Comparison of ENCODE assay signal across 8 mouse cellular contexts in genomic region chrX:48342731-48343130, GRCm38 (mm10). TPM values are rescaled to one million over a fixed set of nuclear protein-coding genes. Genes with fewer than 3 reads are reported as not detected.
DNase-seq lines count a peak whose midpoint lies in the region; ATAC-seq and TF ChIP-seq lines count a peak whose summit lies in the region.

No protein-coding gene starts in this region.

- no peak for TF ChIP-seq EP300 in MEL (IDR thresholded peaks at IDR 0.05; ENCODE audit: low read depth in 1 of 2, low read length in 2 of 2)

- ATAC-seq in erythroblast, adult 5-6 weeks (replicated peaks; ENCODE audit: low FRiP score, poor library complexity, severe bottlenecking) = no peak
- ATAC-seq in midbrain, postnatal 0 days (ENCODE audit: low FRiP score) = no peak
- no peak for ATAC-seq in activated CD4-positive, CD25-positive, alpha-beta regulatory T cell, adult 4 months

- peak; percentile 13 for DNase-seq in MEL (ENCODE audit: low read depth, low spot score)
- DNase-seq in heart, adult 8-10 months (ENCODE audit: low spot score) = peak; percentile 1
- peak; percentile 9 for DNase-seq in kidney, postnatal 10 days
- no peak for DNase-seq in midbrain, postnatal 0 days (ENCODE audit: low spot score)
- DNase-seq in adipocyte (ENCODE audit: low spot score) = no peak

- H3K9me3 ChIP-seq in erythroblast, embryonic 14.5 days (ENCODE audit: control insufficient read depth, low read length) = peaks cover 9% of the 10 kb centered on the region; the same call in 1 of the 2 replicates
- no peaks in the 10 kb centered on the region for H3K9me3 ChIP-seq in MEL (replicated peaks; ENCODE audit: insufficient read depth, low read length)
- no peaks in the 10 kb centered on the region for H3K9me3 ChIP-seq in midbrain, postnatal 0 days (ENCODE audit: low read length)

- TF ChIP-seq CTCF in MEL (IDR thresholded peaks at IDR 0.05 in 2 of 3, conservative IDR thresholded peaks at IDR 0.05 in 1 of 3; ENCODE audit: control insufficient read depth in 1 of 3, insufficient read depth in 1 of 3, low read depth in 2 of 3, low read length in 3 of 3, poor library complexity in 1 of 3, severe bottlenecking in 1 of 3) = no peak
- no peak for TF ChIP-seq CTCF in midbrain, postnatal 0 days (IDR thresholded peaks at IDR 0.05)

- WGBS in midbrain, postnatal 0 days = 15% methylated on average over 15 of the region's 16 CpGs

- peaks cover 83% of the 10 kb centered on the region for H3K27me3 ChIP-seq in erythroblast, embryonic 14.5 days (ENCODE audit: control insufficient read depth)
- no peaks in the 10 kb centered on the region for H3K27me3 ChIP-seq in MEL (ENCODE audit: control insufficient read depth in 1 of 2, insufficient read depth in 2 of 2, low read length in 2 of 2)
- H3K27me3 ChIP-seq in midbrain, postnatal 0 days (ENCODE audit: insufficient read depth, low read length) = no peaks in the 10 kb centered on the region

- peaks cover 3% of the 10 kb centered on the region for H3K79me2 ChIP-seq in MEL (ENCODE audit: control insufficient read depth, insufficient read depth, low read length, poor library complexity)

- no peak for TF ChIP-seq RAD21 in MEL (IDR thresholded peaks at IDR 0.05; ENCODE audit: low read depth, low read length)

- peak overlapping the region; percentile 76 for H3K9ac ChIP-seq in MEL (ENCODE audit: control insufficient read depth, low read depth, low read length, poor library complexity, severe bottlenecking)
- no peak overlapping the region for H3K9ac ChIP-seq in midbrain, postnatal 0 days (replicated peaks; ENCODE audit: low read length, poor library complexity, severe bottlenecking)

- H3K27ac ChIP-seq in MEL (ENCODE audit: control insufficient read depth, low read depth, low read length) = no peak overlapping the region
- H3K27ac ChIP-seq in midbrain, postnatal 0 days (ENCODE audit: low read depth, low read length) = no peak overlapping the region

- no peak for TF ChIP-seq POLR2A in MEL (IDR thresholded peaks at IDR 0.05; ENCODE audit: control insufficient read depth in 1 of 2, insufficient read depth in 1 of 2, low read depth in 1 of 2, low read length in 2 of 2, poor library complexity in 1 of 2)

- peaks cover 43% of the 10 kb centered on the region for H3K4me1 ChIP-seq in erythroblast, embryonic 14.5 days (ENCODE audit: control insufficient read depth)
- peaks cover 0 to 5% of the 10 kb centered on the region in 2 experiments; a peak in 2 of 4 replicates for H3K4me1 ChIP-seq in MEL (ENCODE audit: control insufficient read depth in 1 of 2, insufficient read depth in 2 of 2, low read length in 2 of 2)
- no peaks in the 10 kb centered on the region for H3K4me1 ChIP-seq in midbrain, postnatal 0 days (ENCODE audit: insufficient read depth, low read length)

- H3K4me2 ChIP-seq in midbrain, postnatal 0 days (ENCODE audit: low read depth, low read length, poor library complexity, severe bottlenecking) = peak overlapping the region; percentile 76

- H3K36me3 ChIP-seq in erythroblast, embryonic 14.5 days (ENCODE audit: control insufficient read depth) = no peaks in the 10 kb centered on the region
- no peaks in the 10 kb centered on the region; a peak in 1 of 4 replicates for H3K36me3 ChIP-seq in MEL (ENCODE audit: control insufficient read depth in 1 of 2, insufficient read depth in 2 of 2, low read length in 2 of 2)
- H3K36me3 ChIP-seq in midbrain, postnatal 0 days (ENCODE audit: insufficient read depth, low read length) = no peaks in the 10 kb centered on the region

- peak overlapping the region; percentile 86 for H3K4me3 ChIP-seq in erythroblast, embryonic 14.5 days (replicated peaks)
- peak overlapping the region; percentile 80 to 87 for H3K4me3 ChIP-seq in MEL (ENCODE audit: control insufficient read depth in 1 of 2, insufficient read depth in 1 of 2, low read depth in 2 of 2, low read length in 2 of 2)
- H3K4me3 ChIP-seq in midbrain, postnatal 0 days (ENCODE audit: low read depth, low read length) = peak overlapping the region; percentile 59; the same call in 1 of the 2 replicates

TF ChIP-seq in MEL, 35 proteins besides CTCF, POLR2A, EP300 and RAD21:
- no peak for TF ChIP-seq ZNF384 (IDR thresholded peaks at IDR 0.05; ENCODE audit: low read depth, low read length)
- no peak for TF ChIP-seq USF2 (IDR thresholded peaks at IDR 0.05; ENCODE audit: borderline replicate concordance in 1 of 2, insufficient read depth in 1 of 2, low read depth in 1 of 2, low read length in 2 of 2)
- no peak for TF ChIP-seq TCF12 (IDR thresholded peaks at IDR 0.05; ENCODE audit: low read depth, low read length)
- TF ChIP-seq CHD2 (IDR thresholded peaks at IDR 0.05; ENCODE audit: low read length) = no peak
- no peak for TF ChIP-seq E2F4 (IDR thresholded peaks at IDR 0.05; ENCODE audit: borderline replicate concordance, low read depth, low read length)
- TF ChIP-seq GATA1 (IDR thresholded peaks at IDR 0.05; ENCODE audit: low read depth, low read length) = no peak
- TF ChIP-seq BHLHE40 (IDR thresholded peaks at IDR 0.05; ENCODE audit: borderline replicate concordance, low read depth, low read length) = no peak
- TF ChIP-seq SIN3A (IDR thresholded peaks at IDR 0.05; ENCODE audit: low read length) = no peak
- no peak for TF ChIP-seq CHD1 (IDR thresholded peaks at IDR 0.05; ENCODE audit: low read depth, low read length)
- TF ChIP-seq USF1 (IDR thresholded peaks at IDR 0.05; ENCODE audit: low read depth, low read length) = no peak

RNA-seq across cellular contexts. Expression of gene Bcorl1, which starts 1.6 kb away (rescaled TPM):
- 1.6 and 1.9 TPM in 2 replicates for polyA plus RNA-seq in erythroblast, embryonic 14.5 days (2012)
- total RNA-seq in erythroblast, adult 5-6 weeks (2015; ENCODE audit: low replicate concordance) = 4.6 and 8.6 TPM in 2 replicates
- total RNA-seq in erythroblast, adult 5-6 weeks (2017; ENCODE audit: low replicate concordance) = 23.8 and 31.1 TPM in 2 replicates
- total RNA-seq in MEL (2012; rRNA removed) = 3.0 and 3.6 TPM in 2 replicates
- 10 to 100 TPM in 1 of 2 experiments, not detected in 1; 12.9 TPM for polyA plus RNA-seq in MEL (2012; ENCODE audit: insufficient read depth in 1 of 2, insufficient read length in 2 of 2, low read depth in 1 of 2, low replicate concordance in 2 of 2, missing spikeins in 1 of 2)
- 1 to 10 TPM; 4.9 to 6.1 (median 5.5) TPM for total RNA-seq in heart, adult 8-10 months (2022)
- total RNA-seq in midbrain, postnatal 0 days (2014; rRNA removed) = 10.5 and 13.5 TPM in 2 replicates
- polyA plus RNA-seq in midbrain, postnatal 0 days (2015; fragmentation: Nextera tagmentation; extraction: Ambion mirVana) = 4.6 and 4.7 TPM in 2 replicates
- 1 to 10 TPM; 1.7 to 2.1 TPM for polyA plus RNA-seq in activated CD4-positive, CD25-positive, alpha-beta regulatory T cell, adult 4 months (2017; shearing (Covaris generic))

Comparison
In these comparisons a context has a peak if more than half of its experiments do, and no peak if none do; other contexts are left out.
1. DNase-seq: peak in MEL (single experiment), heart, adult 8-10 months (single experiment) and kidney, postnatal 10 days (single experiment); none in midbrain, postnatal 0 days (single experiment) and adipocyte (single experiment).
2. Peak in every context shown above with its lines, with median percentiles within 50 percentile points of each other: H3K4me3 ChIP-seq.